Mouse (Mus musculus) cerebellum, adult 2 months (tissue): ENCODE measurements around the gene S100a8. TPM values are rescaled to one million over a fixed set of nuclear protein-coding genes. Genes with fewer than 3 reads are reported as not detected.

ENCODE experiments used
- DNase-seq, 2 experiments: peaks; one replicate each; pipeline ENCODE4 v3.0.0; 2021
- H3K27ac ChIP-seq: fragments of 200-500 bp; 2 replicates; pipeline ENCODE4 v1.5.1; 2012; ENCODE audit warnings: low read length, control low read depth, inconsistent platforms; ENCODE audit not compliant: insufficient read depth
- H3K27me3 ChIP-seq: fragments of 200-500 bp; 2 replicates; pipeline ENCODE4 v1.6.1; 2012; ENCODE audit warnings: inconsistent platforms, mild to moderate bottlenecking, low read length, moderate library complexity; ENCODE audit not compliant: control insufficient read depth, insufficient read depth
- H3K4me1 ChIP-seq: fragments of 200-500 bp; 2 replicates; pipeline ENCODE4 v1.6.1; 2011; ENCODE audit warnings: low read length; ENCODE audit not compliant: control insufficient read depth, insufficient read depth
- H3K4me3 ChIP-seq: fragments of 200-500 bp; replicated peaks from 2 replicates; pipeline ENCODE3; 2011; ENCODE audit warnings: mild to moderate bottlenecking, low read depth, low read length, control low read depth; ENCODE audit not compliant: insufficient read depth
- CTCF ChIP-seq: fragments of 200-500 bp; IDR thresholded peaks from 2 replicates; pipeline ENCODE4 v1.5.1; 2011; ENCODE audit warnings: low read depth, mild to moderate bottlenecking, control low read depth, low read length, moderate library complexity, borderline replicate concordance; ENCODE audit not compliant: insufficient read depth
- POLR2A ChIP-seq: fragments of 200-500 bp; IDR thresholded peaks from 2 replicates; pipeline ENCODE4 v1.6.1; 2011; ENCODE audit warnings: low read length, control low read depth, borderline replicate concordance; ENCODE audit not compliant: insufficient read depth
- WGBS: fragments of 180-500 bp; shearing (Covaris S2); methylation state at CpG from one replicate; pipeline ENCODE4 v1.1.7; 2018; 5-methylcytosine and 5-hydroxymethylcytosine counted together
- polyA plus RNA-seq: library from polyadenylated mRNA; depleted of rRNA; stranded (reverse); fragments of >200 nt; gene quantifications from 2 replicates; pipeline ENCODE4 v1.2.3, GENCODE M21; 2012

S100a8 gene
- polyA plus RNA-seq, 1 experiment: 8.4 TPM

- H3K27ac ChIP-seq: no peak overlapping the region
- H3K4me3 ChIP-seq: no peak overlapping the region
- TF ChIP-seq CTCF (no peak), POLR2A (no peak)
- DNase-seq: no peak
- no peaks in the 10 kb centered on the region for H3K27me3 ChIP-seq
- H3K4me1 ChIP-seq: no peaks in the 10 kb centered on the region
- 78% methylated on average over 2 of the region's 2 CpGs for WGBS
These were observed 36.8 kb upstream of the S100a8 start for GRCm38 (mm10) chr3:90631984-90632383.

- H3K4me1 ChIP-seq: no peaks in the 10 kb centered on the region
- TF ChIP-seq CTCF: no peak
- 53% methylated on average over 1 of the region's 1 CpGs for WGBS
- no peak overlapping the region for H3K4me3 ChIP-seq
- H3K27ac ChIP-seq: no peak overlapping the region
- no peaks in the 10 kb centered on the region for H3K27me3 ChIP-seq
- DNase-seq: no peak
These were observed 30.1 kb upstream of the S100a8 start for GRCm38 (mm10) chr3:90638511-90639275.

GRCm38 (mm10) chr3:90639511-90640154, 29.1 kb upstream of the S100a8 start:
- TF ChIP-seq POLR2A: no peak
- peak; percentile 55 for TF ChIP-seq CTCF
- Histone ChIP-seq H3K27me3 (no peaks in the 10 kb centered on the region), H3K27ac (no peak overlapping the region), H3K4me1 (no peaks in the 10 kb centered on the region), H3K4me3 (no peak overlapping the region)
- WGBS: 53% methylated on average over 7 of the region's 7 CpGs
- DNase-seq: no peak

GRCm38 (mm10) chr3:90640981-90641380, 27.8 kb upstream of the S100a8 start:
- H3K4me1 ChIP-seq: no peaks in the 10 kb centered on the region
- no peak for DNase-seq
- 86% methylated on average over 7 of the region's 7 CpGs for WGBS
- no peaks in the 10 kb centered on the region for H3K27me3 ChIP-seq
- no peak for TF ChIP-seq CTCF
- no peak for TF ChIP-seq POLR2A
- no peak overlapping the region for H3K27ac ChIP-seq
- no peak overlapping the region for H3K4me3 ChIP-seq

GRCm38 (mm10) chr3:90644220-90644619, 24.6 kb upstream of the S100a8 start:
- Histone ChIP-seq H3K27me3 (no peaks in the 10 kb centered on the region), H3K4me1 (no peaks in the 10 kb centered on the region), H3K4me3 (no peak overlapping the region), H3K27ac (no peak overlapping the region)
- TF ChIP-seq CTCF (peak; percentile 27; the same call in 1 of the 2 replicates), POLR2A (no peak)
- 46% methylated on average over 3 of the region's 3 CpGs for WGBS
- no peak for DNase-seq

GRCm38 (mm10) chr3:90647291-90647690, 21.5 kb upstream of the S100a8 start:
- no peak for TF ChIP-seq POLR2A
- TF ChIP-seq CTCF: no peak
- DNase-seq: no peak
- 78% methylated on average over 1 of the region's 1 CpGs for WGBS
- Histone ChIP-seq H3K4me3 (no peak overlapping the region), H3K27me3 (no peaks in the 10 kb centered on the region), H3K27ac (no peak overlapping the region), H3K4me1 (no peaks in the 10 kb centered on the region)

- Histone ChIP-seq H3K27me3 (no peaks in the 10 kb centered on the region), H3K27ac (no peak overlapping the region), H3K4me3 (no peak overlapping the region), H3K4me1 (no peaks in the 10 kb centered on the region)
- TF ChIP-seq POLR2A: no peak
- TF ChIP-seq CTCF: no peak
- no peak for DNase-seq
These were observed 19.8 kb upstream of the S100a8 start for GRCm38 (mm10) chr3:90648981-90649380.

GRCm38 (mm10) chr3:90649832-90650231, 18.9 kb upstream of the S100a8 start:
- WGBS: 87% methylated on average over 2 of the region's 2 CpGs
- Histone ChIP-seq H3K4me1 (no peaks in the 10 kb centered on the region), H3K4me3 (no peak overlapping the region), H3K27ac (no peak overlapping the region), H3K27me3 (no peaks in the 10 kb centered on the region)
- DNase-seq: no peak
- TF ChIP-seq POLR2A (no peak), CTCF (no peak)
